Comparison of ENCODE assay signal across 25 mouse cellular contexts in genomic region chr13:4376654-4377053, GRCm38 (mm10). TPM values are rescaled to one million over a fixed set of nuclear protein-coding genes. Genes with fewer than 3 reads are reported as not detected.
DNase-seq lines count a peak whose midpoint lies in the region; ATAC-seq and TF ChIP-seq lines count a peak whose summit lies in the region.
"Not testable (repeated sequence)": the region's sequence is repeated elsewhere in the genome, so short reads cannot be mapped to it uniquely, and the experiment has no call there.
"Had no signal": no experiment of that assay in that cellular context is flagged by ENCODE, and none has a peak within 500 bp of the region (broad histone marks: within the 10 kb centered on the region; RNA-seq: fewer than 3 reads in every experiment).

No protein-coding gene starts in this region.

- H3K9me3 ChIP-seq in forebrain, postnatal 0 days (ENCODE audit: low read length); hindbrain, embryonic 11.5 days (ENCODE audit: control insufficient read depth, low read length); hindbrain, embryonic 15.5 days; kidney, embryonic 16.5 days (ENCODE audit: low read length); midbrain, embryonic 14.5 days (ENCODE audit: control insufficient read depth, low read length); neural tube, embryonic 12.5 days: not testable (repeated sequence)

- not testable (repeated sequence) for H3K27me3 ChIP-seq in forebrain, postnatal 0 days (ENCODE audit: insufficient read depth, low read length); hindbrain, embryonic 11.5 days (ENCODE audit: control insufficient read depth, insufficient read depth, low read length); hindbrain, embryonic 15.5 days; kidney, embryonic 16.5 days (ENCODE audit: insufficient read depth, low read length); midbrain, embryonic 14.5 days (ENCODE audit: control insufficient read depth, insufficient read depth, low read length); neural tube, embryonic 12.5 days (replicated peaks)

- TF ChIP-seq CTCF in forebrain, postnatal 0 days (IDR thresholded peaks at IDR 0.05; ENCODE audit: low read depth): not testable (repeated sequence)

- H3K4me3 ChIP-seq in forebrain, postnatal 0 days (ENCODE audit: low read depth, low read length); hindbrain, embryonic 11.5 days (ENCODE audit: low read depth, low read length); kidney, embryonic 16.5 days (ENCODE audit: low read length); neural tube, embryonic 12.5 days: not testable (repeated sequence)
- peak overlapping the region; percentile 24; the same call in 1 of the 2 replicates for H3K4me3 ChIP-seq in hindbrain, embryonic 15.5 days
- H3K4me3 ChIP-seq in midbrain, embryonic 14.5 days (replicated peaks; ENCODE audit: low read depth, low read length): 0 out of 2 replicates have a peak overlapping the region, but pooled peaks have one; percentile 7

- H3K27ac ChIP-seq in forebrain, postnatal 0 days (ENCODE audit: low read depth, low read length); hindbrain, embryonic 11.5 days (ENCODE audit: low read depth, low read length); hindbrain, embryonic 15.5 days (replicated peaks); kidney, embryonic 16.5 days (ENCODE audit: low read length); midbrain, embryonic 14.5 days (replicated peaks; ENCODE audit: low read depth, low read length); neural tube, embryonic 12.5 days: not testable (repeated sequence)

- not testable (repeated sequence) for H3K4me1 ChIP-seq in forebrain, postnatal 0 days (ENCODE audit: insufficient read depth); hindbrain, embryonic 11.5 days (replicated peaks; ENCODE audit: control insufficient read depth, insufficient read depth, low read length); hindbrain, embryonic 15.5 days (replicated peaks); kidney, embryonic 16.5 days (ENCODE audit: insufficient read depth, low read length); midbrain, embryonic 14.5 days (ENCODE audit: control insufficient read depth, insufficient read depth, low read length); neural tube, embryonic 12.5 days

- not testable (repeated sequence) for H3K9ac ChIP-seq in forebrain, postnatal 0 days; hindbrain, embryonic 11.5 days (ENCODE audit: low read depth, low read length); kidney, embryonic 16.5 days (replicated peaks; ENCODE audit: low read length); neural tube, embryonic 12.5 days
- H3K9ac ChIP-seq in hindbrain, embryonic 15.5 days: 0 out of 2 replicates have a peak overlapping the region, but pooled peaks have one; percentile 27
- 0 out of 2 replicates have a peak overlapping the region, but pooled peaks have one; percentile 4 for H3K9ac ChIP-seq in midbrain, embryonic 14.5 days (replicated peaks; ENCODE audit: low read length)

- not testable (repeated sequence) for ATAC-seq in forebrain, postnatal 0 days; hindbrain, embryonic 11.5 days (ENCODE audit: low FRiP score); hindbrain, embryonic 15.5 days (ENCODE audit: low FRiP score, low read depth); kidney, embryonic 16.5 days (ENCODE audit: low FRiP score, low TSS enrichment); midbrain, embryonic 14.5 days (ENCODE audit: low FRiP score, low TSS enrichment); neural tube, embryonic 12.5 days (ENCODE audit: low FRiP score, low read depth)

- DNase-seq in R1 (ENCODE audit: low read depth, low spot score): peak; percentile 39
- DNase-seq in embryo, embryonic 11 days: peak; percentile 4
- peak; percentile 5 for DNase-seq in forebrain, postnatal 0 days
- DNase-seq in hindbrain, embryonic 11.5 days (ENCODE audit: low spot score): peak; percentile 3
- DNase-seq in midbrain, embryonic 14.5 days: peak; percentile 47

- 12% methylated on average over 8 of the region's 8 CpGs for WGBS in forebrain, postnatal 0 days
- whole genome bisulfite sequencing in hindbrain, embryonic 11.5 days: 16% methylated on average over 8 of the region's 8 CpGs
- 15% methylated on average over 8 of the region's 8 CpGs for WGBS in hindbrain, embryonic 15.5 days
- WGBS in kidney, embryonic 16.5 days: 14% methylated on average over 8 of the region's 8 CpGs
- 10% methylated on average over 8 of the region's 8 CpGs for WGBS in midbrain, embryonic 14.5 days
- 20% methylated on average over 8 of the region's 8 CpGs for WGBS in neural tube, embryonic 12.5 days

- 0 out of 2 replicates have a peak overlapping the region, but pooled peaks have one; percentile 31 for H3K4me2 ChIP-seq in forebrain, postnatal 0 days (ENCODE audit: low read depth)
- not testable (repeated sequence) for H3K4me2 ChIP-seq in hindbrain, embryonic 11.5 days (replicated peaks; ENCODE audit: low read depth, low read length)
- H3K4me2 ChIP-seq in hindbrain, embryonic 15.5 days: peak overlapping the region; percentile 47
- peak overlapping the region; percentile 33; the same call in 1 of the 2 replicates for H3K4me2 ChIP-seq in kidney, embryonic 16.5 days (replicated peaks; ENCODE audit: low read depth, low read length)
- H3K4me2 ChIP-seq in midbrain, embryonic 14.5 days (ENCODE audit: low read length): peak overlapping the region; percentile 29
- H3K4me2 ChIP-seq in neural tube, embryonic 12.5 days (replicated peaks): peak overlapping the region; percentile 47

- H3K36me3 ChIP-seq in forebrain, postnatal 0 days (ENCODE audit: insufficient read depth); hindbrain, embryonic 11.5 days (ENCODE audit: control insufficient read depth, insufficient read depth, low read length); hindbrain, embryonic 15.5 days; kidney, embryonic 16.5 days (ENCODE audit: insufficient read depth, low read length); midbrain, embryonic 14.5 days (ENCODE audit: control insufficient read depth, insufficient read depth, low read length); neural tube, embryonic 12.5 days: not testable (repeated sequence)

RNA-seq across cellular contexts. Expression of gene Akr1c6, which starts 57.5 kb away (rescaled TPM):
- not detected in 2 replicates for total RNA-seq in forebrain, postnatal 0 days (2014; rRNA removed)
- polyA plus RNA-seq in forebrain, postnatal 0 days (2015; fragmentation: Nextera tagmentation; extraction: Ambion mirVana): not detected in 2 replicates
- not detected in 2 replicates for polyA plus RNA-seq in hindbrain, embryonic 11.5 days (2014; fragmentation: Nextera tagmentation; extraction: Ambion mirVana)
- not detected in 2 replicates for polyA plus RNA-seq in hindbrain, embryonic 15.5 days (2015; fragmentation: Nextera tagmentation; extraction: Ambion mirVana)
- not detected in 2 replicates for polyA plus RNA-seq in kidney, embryonic 16.5 days (2015; fragmentation: Nextera tagmentation; extraction: Ambion mirVana)
- polyA plus RNA-seq in midbrain, embryonic 14.5 days (2014; fragmentation: Nextera tagmentation; extraction: Ambion mirVana): not detected in 2 replicates
- not detected in 2 replicates for polyA plus RNA-seq in neural tube, embryonic 12.5 days (2016; fragmentation: Nextera tagmentation; extraction: Ambion mirVana)
- total RNA-seq: adrenal gland, adult 18-20 months; G1E; gastrocnemius, adult 2 months; gastrocnemius, postnatal 25 days; granulocyte monocyte progenitor cell, adult 5-6 weeks; heart, adult 8-10 months; heart, postnatal 14 days; hematopoietic stem cell, adult 5-6 weeks had no signal
- polyA plus RNA-seq: activated CD4-positive, CD25-positive, alpha-beta regulatory T cell, adult 4 months; CD4-positive, CD25-positive, alpha-beta regulatory T cell, adult 4 months; embryonic facial prominence, embryonic 11.5 days; embryonic facial prominence, embryonic 15.5 days; erythroblast, embryonic 14.5 days; forebrain, embryonic 10.5 days; G1E; heart, embryonic 14.5 days; inflammation-experienced regulatory T-cells, adult 6 months; intestine, postnatal 0 days had no signal
